Mouse (Mus musculus): ENCODE measurements at regions not wholly inside any gene's neighbourhood (a gene's known extent, or its start where the extent isn't known, plus 50 kb on each side); places are given as distances from the start of the nearest gene placed in this dataset.
"Not testable (repeated sequence)": the region's sequence is repeated elsewhere in the genome, so short reads cannot be mapped to it uniquely, and the experiment has no call there.

GRCm38 (mm10) chr15:87818566-87818965, 274.5 kb downstream of the Fam19a5 start:
- no peak for DNase-seq (ENCODE audit: extremely low spot score, low read depth, low spot score)

- no peak for DNase-seq (ENCODE audit: extremely low spot score, low read depth, low spot score)
Observed at GRCm38 (mm10) chr15:87842097-87842496, 298.0 kb downstream of the Fam19a5 start.

GRCm38 (mm10) chr15:87859069-87859468, 315.0 kb downstream of the Fam19a5 start:
- no peak for DNase-seq (ENCODE audit: extremely low spot score, low read depth, low spot score)

- DNase-seq (ENCODE audit: extremely low spot score, low read depth, low spot score), result no peak
Observed at GRCm38 (mm10) chr15:87876286-87876899, 332.3 kb downstream of the Fam19a5 start.

- DNase-seq (ENCODE audit: extremely low spot score, low read depth, low spot score), result no peak
Observed at GRCm38 (mm10) chr15:87890903-87891302, 346.8 kb downstream of the Fam19a5 start.

- not testable (repeated sequence) for DNase-seq (ENCODE audit: extremely low spot score, low read depth, low spot score)
Observed at GRCm38 (mm10) chr15:87894866-87895265, 350.8 kb downstream of the Fam19a5 start.

- DNase-seq (ENCODE audit: extremely low spot score, low read depth, low spot score), result no peak
Observed at GRCm38 (mm10) chr15:87898655-87899054, 354.6 kb downstream of the Fam19a5 start.

- DNase-seq (ENCODE audit: extremely low spot score, low read depth, low spot score), result no peak
Observed at GRCm38 (mm10) chr15:87904436-87904835, 360.3 kb downstream of the Fam19a5 start.

GRCm38 (mm10) chr15:87906310-87906709, 362.2 kb downstream of the Fam19a5 start:
- no peak for DNase-seq (ENCODE audit: extremely low spot score, low read depth, low spot score)

GRCm38 (mm10) chr15:87922091-87922490, 378.0 kb downstream of the Fam19a5 start:
- no peak for DNase-seq (ENCODE audit: extremely low spot score, low read depth, low spot score)

GRCm38 (mm10) chr15:87922781-87923446, 378.8 kb downstream of the Fam19a5 start:
- no peak for DNase-seq (ENCODE audit: extremely low spot score, low read depth, low spot score)

- no peak for DNase-seq (ENCODE audit: extremely low spot score, low read depth, low spot score)
Observed at GRCm38 (mm10) chr15:87923906-87924305, 379.8 kb downstream of the Fam19a5 start.

- no peak for DNase-seq (ENCODE audit: extremely low spot score, low read depth, low spot score)
Observed at GRCm38 (mm10) chr15:87936041-87936440, 391.9 kb downstream of the Fam19a5 start.

- DNase-seq (ENCODE audit: extremely low spot score, low read depth, low spot score), result peak; percentile 16
Observed at GRCm38 (mm10) chr15:87940837-87941236, 396.7 kb downstream of the Fam19a5 start.

GRCm38 (mm10) chr15:87952531-87952930, 408.4 kb downstream of the Fam19a5 start:
- no peak for DNase-seq (ENCODE audit: extremely low spot score, low read depth, low spot score)

- DNase-seq (ENCODE audit: extremely low spot score, low read depth, low spot score), result no peak
Observed at GRCm38 (mm10) chr15:87955685-87956256, 411.7 kb downstream of the Fam19a5 start.

GRCm38 (mm10) chr15:87958866-87959265, 414.8 kb downstream of the Fam19a5 start:
- no peak for DNase-seq (ENCODE audit: extremely low spot score, low read depth, low spot score)

- DNase-seq (ENCODE audit: extremely low spot score, low read depth, low spot score), result no peak
Observed at GRCm38 (mm10) chr15:87972641-87973040, 428.5 kb downstream of the Fam19a5 start.

- DNase-seq (ENCODE audit: extremely low spot score, low read depth, low spot score), result no peak
Observed at GRCm38 (mm10) chr15:87987322-87987985, 443.4 kb downstream of the Fam19a5 start.

GRCm38 (mm10) chr15:87994546-87994945, 450.4 kb downstream of the Fam19a5 start:
- DNase-seq (ENCODE audit: extremely low spot score, low read depth, low spot score), result no peak

GRCm38 (mm10) chr15:88017076-88017475, 473.0 kb downstream of the Fam19a5 start:
- no peak for DNase-seq (ENCODE audit: extremely low spot score, low read depth, low spot score)

- no peak for DNase-seq (ENCODE audit: extremely low spot score, low read depth, low spot score)
Observed at GRCm38 (mm10) chr15:88032751-88033150, 488.7 kb downstream of the Fam19a5 start.
